Mouse (Mus musculus) bone marrow, adult 2 months (tissue): ENCODE measurements at regions not wholly inside any gene's neighbourhood (a gene's known extent, or its start where the extent isn't known, plus 50 kb on each side); places are given as distances from the start of the nearest gene placed in this dataset.

Experiments
- H3K27ac ChIP-seq: fragments of 200-500 bp; 2 replicates; pipeline ENCODE4 v1.5.1; 2012; ENCODE audit warnings: low read depth, mild to moderate bottlenecking, control low read depth, inconsistent platforms, low read length; ENCODE audit not compliant: control insufficient read depth, poor library complexity, insufficient read depth
- H3K4me1 ChIP-seq: fragments of 200-500 bp; 2 replicates; pipeline ENCODE4 v1.6.1; 2011; ENCODE audit warnings: low read length; ENCODE audit not compliant: control insufficient read depth, insufficient read depth
- H3K4me3 ChIP-seq: fragments of 200-500 bp; replicated peaks from 2 replicates; pipeline ENCODE3; 2011; ENCODE audit warnings: mild to moderate bottlenecking, low read depth, low read length, control low read depth; ENCODE audit not compliant: control insufficient read depth
- CTCF ChIP-seq: fragments of 200-500 bp; IDR thresholded peaks from 2 replicates; pipeline ENCODE4 v1.5.1; 2011; ENCODE audit warnings: low read length, control low read depth; ENCODE audit not compliant: control insufficient read depth, insufficient read depth
- POLR2A ChIP-seq: fragments of 200-500 bp; IDR thresholded peaks from 2 replicates; pipeline ENCODE4 v1.6.1; 2011; ENCODE audit warnings: low read depth, mild to moderate bottlenecking, control low read depth, low read length, borderline replicate concordance; ENCODE audit not compliant: control insufficient read depth
- WGBS: fragments of 180-500 bp; shearing (Covaris S2); methylation state at CpG from one replicate; pipeline ENCODE4 v1.1.7; 2018; 5-methylcytosine and 5-hydroxymethylcytosine counted together

DNA sequence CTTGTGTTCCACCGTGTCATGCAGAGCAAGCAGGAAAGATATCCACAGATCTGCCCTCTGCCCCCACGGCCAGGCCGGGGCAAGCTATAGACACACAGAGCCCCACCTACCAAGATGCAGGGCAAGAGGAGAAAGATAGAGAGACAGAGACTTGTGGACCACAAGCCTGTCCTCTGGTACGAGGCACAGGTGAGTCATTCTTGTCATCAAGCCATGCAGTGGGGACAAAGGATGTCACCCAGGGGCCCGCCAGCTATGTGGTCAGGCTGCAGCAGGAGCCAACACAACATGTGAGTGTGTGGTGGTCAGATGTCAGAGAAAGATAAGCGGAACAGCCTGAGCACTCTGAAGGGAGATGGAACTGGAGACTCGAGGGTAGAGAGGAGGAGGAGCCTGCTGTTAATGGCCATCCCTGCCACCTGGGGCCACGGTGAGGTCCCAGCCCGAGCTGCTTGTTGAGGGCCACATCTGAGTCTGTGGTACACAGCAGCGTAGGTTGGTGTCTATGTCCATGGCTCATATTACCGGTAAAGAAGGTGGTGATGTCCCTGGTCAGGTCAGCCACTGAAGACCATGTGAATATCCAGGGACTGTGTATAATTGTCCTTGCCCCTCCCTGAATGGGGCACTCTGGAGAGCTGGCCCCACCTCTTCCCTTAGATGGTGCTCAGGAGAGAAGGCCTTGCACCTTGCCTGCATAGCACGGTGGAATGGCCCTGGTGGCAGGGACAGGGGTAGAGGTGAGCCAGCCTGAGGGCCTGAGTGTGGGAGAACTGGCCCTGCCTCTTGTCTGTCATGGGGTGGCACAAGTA, 226.2 kb upstream of the Krr1 start:
- no peak for TF ChIP-seq CTCF
- no peak for TF ChIP-seq POLR2A
- Histone ChIP-seq H3K4me3 (no peak overlapping the region), H3K4me1 (no peaks in the 10 kb centered on the region), H3K27ac (no peak overlapping the region)
- 32% methylated on average over 12 of the region's 12 CpGs for WGBS

DNA sequence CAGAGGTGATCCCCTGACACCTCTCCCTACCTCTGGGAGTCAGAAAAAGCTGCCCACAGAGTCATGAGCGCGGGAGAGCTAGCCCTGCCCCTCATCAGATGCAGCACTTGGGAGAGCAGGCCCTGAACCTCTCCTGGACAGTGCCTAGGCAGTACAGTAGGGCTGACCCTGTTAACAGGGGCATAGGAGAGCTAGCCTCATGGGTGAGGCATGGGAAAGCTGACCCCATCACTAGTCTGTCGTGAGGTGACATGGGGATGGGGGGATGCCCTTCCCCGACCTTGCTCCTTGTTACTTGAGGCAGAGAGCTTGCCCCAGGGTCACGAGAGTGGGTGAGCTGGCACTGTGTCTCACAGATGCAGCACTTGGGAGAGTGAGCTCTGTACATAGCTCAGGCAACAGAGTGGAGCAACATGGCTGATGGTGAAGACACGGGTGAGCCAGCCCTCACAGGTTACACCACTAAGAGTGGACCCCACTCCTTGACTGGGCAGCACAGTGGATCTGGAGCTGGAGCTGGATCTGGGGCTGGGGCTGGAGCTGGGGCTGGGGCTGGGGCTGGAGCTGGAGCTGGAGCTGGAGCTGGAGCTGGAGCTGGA, 225.5 kb upstream of the Krr1 start:
- no peaks in the 10 kb centered on the region for H3K4me1 ChIP-seq
- 77% methylated on average over 6 of the region's 6 CpGs for WGBS
- no peak overlapping the region for H3K4me3 ChIP-seq
- no peak overlapping the region for H3K27ac ChIP-seq
- TF ChIP-seq POLR2A, result no peak

DNA sequence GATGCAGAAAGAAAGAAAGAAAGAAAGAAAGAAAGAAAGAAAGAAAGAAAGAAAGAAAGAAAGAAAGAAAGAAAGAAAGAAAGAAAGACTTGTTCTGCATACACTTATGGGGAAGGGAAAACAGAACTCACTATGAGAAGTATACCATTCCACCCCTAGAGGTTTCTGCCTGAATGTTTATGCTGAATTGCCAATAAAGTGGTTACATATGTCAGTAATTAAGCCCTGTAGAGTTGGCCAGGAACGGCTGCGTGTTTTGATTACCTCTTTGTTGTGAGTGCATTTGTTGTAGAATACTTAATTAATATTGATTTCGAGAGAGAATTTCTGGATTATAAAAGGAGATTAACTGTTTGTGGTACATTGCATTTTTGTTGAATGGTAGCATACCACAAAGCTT, 224.0 kb upstream of the Krr1 start:
- 84% methylated on average over 3 of the region's 3 CpGs for WGBS

DNA sequence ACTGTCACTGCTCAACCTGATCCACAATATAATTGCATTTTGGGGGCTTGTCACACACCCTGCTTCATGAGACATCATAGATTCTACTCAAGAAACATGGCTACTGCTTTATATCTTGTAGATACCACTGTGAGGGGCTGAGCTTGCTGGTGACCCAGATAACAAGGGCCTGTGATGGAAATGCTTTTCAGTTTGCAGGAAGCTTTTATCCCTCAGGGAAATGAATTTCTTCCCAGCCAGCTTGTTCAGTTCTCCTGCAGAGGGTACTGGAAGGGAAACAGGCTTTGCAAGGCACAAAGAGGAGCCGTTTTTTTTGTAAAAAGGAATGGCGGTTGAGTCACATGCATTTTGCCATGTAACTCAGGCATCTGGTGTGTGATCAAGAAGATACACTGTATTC, 218.8 kb upstream of the Krr1 start:
- WGBS, result 84% methylated on average over 2 of the region's 2 CpGs
- Histone ChIP-seq H3K4me1 (no peaks in the 10 kb centered on the region), H3K4me3 (no peak overlapping the region), H3K27ac (no peak overlapping the region)
- TF ChIP-seq CTCF (no peak), POLR2A (no peak)

More for the DNA sequence above, 224.0 kb upstream of the Krr1 start:
- no peak overlapping the region for H3K4me3 ChIP-seq
- no peak overlapping the region for H3K27ac ChIP-seq
- no peaks in the 10 kb centered on the region for H3K4me1 ChIP-seq
- TF ChIP-seq POLR2A (no peak), CTCF (no peak)

DNA sequence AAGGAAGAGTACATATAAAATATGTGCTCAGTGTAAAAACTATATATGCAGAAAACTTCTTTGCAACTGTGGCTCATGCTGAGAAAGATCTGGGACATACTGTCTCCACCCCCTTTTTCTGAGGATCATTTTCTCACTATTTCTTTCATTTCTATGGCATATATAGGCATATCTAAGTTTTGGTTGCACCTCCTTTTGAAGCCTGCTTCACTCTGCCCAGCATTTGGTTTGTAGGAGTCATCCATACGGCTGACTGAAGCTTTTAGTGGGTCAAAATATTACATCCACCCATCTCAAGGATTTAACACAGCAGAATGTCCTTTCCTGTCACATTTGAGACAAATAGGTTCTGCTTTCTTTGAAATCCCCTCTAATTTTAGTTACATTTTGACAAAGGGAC, 216.5 kb upstream of the Krr1 start:
- no peak for TF ChIP-seq POLR2A
- WGBS, result 63% methylated on average over 1 of the region's 1 CpGs
- H3K27ac ChIP-seq, result no peak overlapping the region
- no peak overlapping the region for H3K4me3 ChIP-seq
- H3K4me1 ChIP-seq, result no peaks in the 10 kb centered on the region

DNA sequence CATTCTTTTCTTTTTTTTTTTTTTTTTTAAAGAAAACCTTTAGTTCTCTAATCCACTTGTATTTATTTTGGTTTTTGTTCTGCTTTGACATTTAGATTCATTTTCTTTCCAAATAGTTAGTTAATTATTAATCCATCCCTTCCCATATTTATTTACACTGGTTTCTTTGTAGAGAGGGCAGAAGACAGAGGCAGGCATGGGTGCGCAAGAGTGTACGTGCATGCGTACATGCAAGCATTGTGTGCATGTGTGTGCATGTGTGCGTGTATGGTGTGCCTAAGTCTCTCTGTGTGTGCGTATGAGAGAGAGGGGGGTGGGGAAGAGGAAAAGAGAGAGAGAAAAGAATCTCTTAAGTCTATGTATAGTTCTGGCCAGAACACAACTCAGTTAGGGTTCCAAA, 215.9 kb upstream of the Krr1 start:
- 89% methylated on average over 5 of the region's 5 CpGs for whole genome bisulfite sequencing
- H3K4me1 ChIP-seq, result no peaks in the 10 kb centered on the region
- TF ChIP-seq CTCF (no peak), POLR2A (no peak)
- H3K4me3 ChIP-seq, result no peak overlapping the region
- H3K27ac ChIP-seq, result no peak overlapping the region

DNA sequence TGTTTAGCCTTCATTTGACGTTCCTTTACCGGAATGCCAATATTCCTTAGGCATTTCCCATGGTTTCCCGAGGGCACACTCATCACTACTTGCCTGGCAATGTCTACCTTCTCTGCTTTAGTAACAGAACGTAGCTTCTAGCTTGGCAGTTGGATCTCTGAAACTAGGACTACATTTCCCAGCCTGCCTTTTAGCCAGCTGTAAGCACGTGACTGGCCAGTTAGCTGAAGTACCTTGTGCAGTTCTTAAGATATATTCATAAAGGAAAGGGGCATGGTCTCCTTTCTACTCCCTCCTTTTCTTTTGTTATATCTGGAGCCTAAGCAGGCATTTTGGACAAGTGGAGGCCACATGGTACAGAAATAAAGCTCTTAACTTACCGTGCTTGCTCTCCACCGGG, 214.8 kb upstream of the Krr1 start:
- no peak overlapping the region for H3K27ac ChIP-seq
- TF ChIP-seq CTCF (no peak), POLR2A (no peak)
- no peaks in the 10 kb centered on the region for H3K4me1 ChIP-seq
- H3K4me3 ChIP-seq, result no peak overlapping the region
- WGBS, result 79% methylated on average over 7 of the region's 7 CpGs

DNA sequence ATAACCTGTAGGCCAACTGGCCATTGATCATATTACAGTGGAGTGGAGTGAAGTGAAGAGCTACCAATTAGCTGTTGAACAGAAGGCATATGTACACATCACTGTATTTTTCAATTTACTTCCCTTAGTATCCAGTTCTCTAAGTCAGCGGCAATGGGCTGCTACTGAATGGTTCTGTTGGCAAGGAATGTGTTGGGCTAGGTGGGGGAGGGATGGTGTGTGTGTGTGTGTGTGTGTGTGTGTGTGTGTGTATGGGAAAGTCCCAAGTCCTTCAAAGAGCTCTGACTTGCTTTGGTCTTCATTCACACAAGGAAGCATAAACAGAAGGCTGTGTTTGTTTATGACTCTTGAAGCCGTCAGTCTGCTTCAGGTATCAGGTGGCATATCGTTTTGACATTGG, 213.0 kb upstream of the Krr1 start:
- no peaks in the 10 kb centered on the region for H3K4me1 ChIP-seq
- TF ChIP-seq POLR2A, result no peak
- TF ChIP-seq CTCF, result no peak
- 84% methylated on average over 3 of the region's 3 CpGs for WGBS

DNA sequence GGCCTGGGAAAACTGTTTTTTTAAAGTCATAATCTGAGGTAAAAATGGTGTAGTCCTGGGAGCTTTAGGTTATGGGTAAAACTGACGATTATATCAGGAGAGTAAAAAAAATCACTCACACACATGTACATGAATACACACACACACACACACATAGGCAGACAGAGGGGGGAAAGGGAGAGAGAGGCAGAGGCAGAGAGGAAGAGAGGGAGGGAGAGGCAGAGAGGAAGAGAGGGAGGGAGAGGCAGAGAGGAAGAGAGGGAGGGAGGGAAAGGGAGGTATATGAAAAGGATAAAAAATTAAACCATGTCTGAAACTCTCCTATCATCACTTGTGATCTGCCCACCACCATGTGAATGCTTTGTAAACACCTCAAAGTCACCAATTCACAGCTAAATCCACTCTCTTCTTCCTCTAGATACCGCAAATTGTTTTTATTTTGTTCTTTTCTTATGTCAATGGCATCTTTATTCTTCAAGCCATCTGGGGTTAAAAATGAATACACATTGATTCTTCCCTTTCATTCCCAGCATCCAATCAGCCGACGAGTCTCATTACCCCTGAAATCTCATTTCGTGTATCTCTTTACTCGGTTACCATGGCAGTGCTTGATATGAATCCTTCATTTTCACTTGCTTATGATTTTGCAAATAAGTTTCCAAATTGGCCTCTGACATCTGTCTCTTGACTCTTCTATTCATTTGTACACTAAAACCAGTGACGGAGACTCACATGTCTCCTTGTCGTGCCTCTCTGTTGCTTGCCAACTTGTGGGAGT, 209.5 kb upstream of the Krr1 start:
- Histone ChIP-seq H3K4me3 (no peak overlapping the region), H3K27ac (no peak overlapping the region), H3K4me1 (no peaks in the 10 kb centered on the region)
- WGBS, result 88% methylated on average over 8 of the region's 8 CpGs
- TF ChIP-seq CTCF (no peak), POLR2A (no peak)

More for the DNA sequence above, 213.0 kb upstream of the Krr1 start:
- H3K4me3 ChIP-seq, result no peak overlapping the region
- no peak overlapping the region for H3K27ac ChIP-seq
